Mouse (Mus musculus): Measurements from ENCODE around the gene Gm28845. TPM values are rescaled to one million over a fixed set of nuclear protein-coding genes. Genes with fewer than 3 reads are reported as not detected.

The Gm28845 gene
- polyA plus RNA-seq, 1 experiment = not detected

DNA sequence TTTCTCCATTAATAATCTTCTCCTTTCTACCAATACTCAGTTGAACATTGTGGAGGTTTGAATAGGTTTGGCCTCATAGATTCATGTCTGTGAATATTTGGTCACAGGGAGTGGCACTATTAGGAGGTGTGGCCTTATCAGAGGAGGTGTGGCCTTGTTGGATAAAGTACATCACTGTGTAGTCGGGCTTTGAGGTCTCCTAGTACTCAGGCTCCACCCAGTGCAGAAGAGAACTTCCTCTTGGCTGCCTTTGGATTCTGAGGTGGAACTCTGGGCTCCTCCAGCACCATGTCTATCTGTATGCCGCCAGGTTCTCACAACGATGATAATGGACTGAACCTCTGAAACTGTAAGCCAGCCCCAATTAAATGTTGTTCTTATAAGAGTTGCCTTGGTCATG is 22.4 kb downstream of the Gm28845 start:
- no peaks in the 10 kb centered on the region; the same call in 1 of the 2 replicates for H3K4me1 ChIP-seq (ENCODE audit: control insufficient read depth, insufficient read depth, low read length)
- 59% methylated on average over 3 of the region's 3 CpGs for WGBS
- TF ChIP-seq CTCF (IDR thresholded peaks at IDR 0.05; ENCODE audit: control insufficient read depth, insufficient read depth, low read length) (no peak), POLR2A (IDR thresholded peaks at IDR 0.05; ENCODE audit: borderline replicate concordance, control insufficient read depth, low read depth, low read length) (no peak)
- no peak overlapping the region for H3K4me3 ChIP-seq (replicated peaks; ENCODE audit: control insufficient read depth, low read depth, low read length)
- H3K27ac ChIP-seq (ENCODE audit: control insufficient read depth, insufficient read depth, low read depth, low read length, poor library complexity) = no peak overlapping the region

DNA sequence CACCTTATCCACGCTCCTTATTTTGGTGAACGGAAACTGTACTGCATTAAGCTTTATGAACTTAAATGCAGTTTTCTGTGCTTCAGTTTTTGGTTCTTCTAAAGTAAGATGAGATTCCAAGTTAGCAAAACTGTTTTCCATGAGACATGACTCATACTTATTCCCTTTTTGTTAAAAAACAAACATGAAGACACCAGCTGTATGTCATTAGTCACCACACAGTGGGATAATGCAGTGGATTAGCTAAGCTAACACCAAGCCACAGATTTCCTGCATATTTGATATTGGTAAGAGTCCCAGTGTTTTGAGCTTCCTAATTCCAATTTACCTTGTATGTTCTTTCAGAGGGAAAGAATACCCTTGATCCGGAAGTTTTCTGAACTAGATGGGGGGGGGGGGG is 27.8 kb downstream of the Gm28845 start:
- no peak overlapping the region for H3K27ac ChIP-seq (ENCODE audit: control insufficient read depth, insufficient read depth, low read depth, low read length, poor library complexity)
- 75% methylated on average over 3 of the region's 3 CpGs for WGBS
- no peak for TF ChIP-seq POLR2A (IDR thresholded peaks at IDR 0.05; ENCODE audit: borderline replicate concordance, control insufficient read depth, low read depth, low read length)

DNA sequence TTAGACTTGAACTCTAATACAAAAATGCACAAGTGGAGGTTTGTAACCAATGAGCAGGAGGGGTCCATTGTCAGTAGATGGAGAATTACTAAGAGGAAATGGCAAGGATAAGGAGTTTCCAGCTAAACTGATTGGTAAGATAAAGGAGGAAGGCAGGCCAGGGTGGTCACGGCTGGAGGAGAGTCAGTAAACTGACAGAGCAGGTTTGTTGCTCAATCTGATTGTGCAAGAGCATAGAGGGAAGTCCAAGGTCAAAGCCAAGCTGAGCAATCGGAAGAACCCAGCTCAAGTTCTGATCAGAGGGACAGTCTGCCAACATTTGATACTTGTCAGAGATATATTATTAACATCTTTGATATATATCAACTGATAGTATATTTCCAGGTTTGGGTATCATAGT is 29.0 kb downstream of the Gm28845 start:
- WGBS = 6% methylated on average over 2 of the region's 2 CpGs

More for the DNA sequence above, 27.8 kb downstream of the Gm28845 start:
- no peak overlapping the region for H3K4me3 ChIP-seq (replicated peaks; ENCODE audit: control insufficient read depth, low read depth, low read length)
- peaks cover 2% of the 10 kb centered on the region; the same call in 1 of the 2 replicates for H3K4me1 ChIP-seq (ENCODE audit: control insufficient read depth, insufficient read depth, low read length)

DNA sequence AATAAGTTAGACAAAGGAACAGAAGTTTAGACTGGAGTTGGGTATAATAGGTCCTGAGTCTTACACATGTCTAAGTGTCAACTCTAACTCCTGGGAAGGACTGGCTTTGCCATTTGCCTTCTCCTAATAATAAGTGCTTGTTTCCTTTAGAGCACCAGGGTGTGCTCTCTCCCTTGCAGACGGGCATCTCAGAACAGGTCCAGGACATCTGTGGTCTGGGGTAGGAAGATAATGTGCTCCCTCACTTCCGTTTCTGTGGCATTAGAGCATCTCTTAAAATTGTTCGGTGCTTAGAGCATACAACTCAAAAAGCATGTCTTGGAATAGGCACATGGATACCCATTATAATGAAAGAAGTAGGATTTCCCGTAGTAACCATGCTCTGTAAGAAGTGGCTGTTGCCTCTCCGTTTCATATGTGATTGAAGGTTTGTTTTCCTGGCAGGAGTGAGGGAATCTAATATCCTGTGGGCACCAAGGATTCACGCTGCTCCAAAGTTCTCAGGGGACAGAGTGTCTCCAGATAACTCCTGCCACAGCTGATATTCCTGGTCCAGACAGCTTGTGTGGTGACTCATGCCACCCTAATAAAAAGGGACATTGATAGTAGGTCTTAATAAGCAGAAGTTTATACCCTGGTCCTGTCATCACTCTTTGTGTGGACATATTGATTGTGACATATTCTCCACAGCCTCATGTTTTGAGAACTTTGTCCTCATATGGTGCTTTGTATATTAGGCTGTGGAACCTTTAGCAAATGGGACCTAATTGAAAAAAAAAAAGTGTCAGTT is 30.6 kb downstream of the Gm28845 start:
- 35% methylated on average over 6 of the region's 6 CpGs for WGBS
- peak; percentile 66 for TF ChIP-seq CTCF (IDR thresholded peaks at IDR 0.05; ENCODE audit: control insufficient read depth, insufficient read depth, low read length)
- TF ChIP-seq POLR2A (IDR thresholded peaks at IDR 0.05; ENCODE audit: borderline replicate concordance, control insufficient read depth, low read depth, low read length) = no peak
- Histone ChIP-seq H3K4me3 (replicated peaks; ENCODE audit: control insufficient read depth, low read depth, low read length) (no peak overlapping the region), H3K4me1 (ENCODE audit: control insufficient read depth, insufficient read depth, low read length) (peaks cover 2% of the 10 kb centered on the region; the same call in 1 of the 2 replicates), H3K27ac (ENCODE audit: control insufficient read depth, insufficient read depth, low read depth, low read length, poor library complexity) (peak overlapping the region; percentile 66)

More for the DNA sequence above, 29.0 kb downstream of the Gm28845 start:
- Histone ChIP-seq H3K4me3 (replicated peaks; ENCODE audit: control insufficient read depth, low read depth, low read length) (no peak overlapping the region), H3K27ac (ENCODE audit: control insufficient read depth, insufficient read depth, low read depth, low read length, poor library complexity) (no peak overlapping the region), H3K4me1 (ENCODE audit: control insufficient read depth, insufficient read depth, low read length) (peaks cover 2% of the 10 kb centered on the region; the same call in 1 of the 2 replicates)
- TF ChIP-seq POLR2A (IDR thresholded peaks at IDR 0.05; ENCODE audit: borderline replicate concordance, control insufficient read depth, low read depth, low read length) (no peak), CTCF (IDR thresholded peaks at IDR 0.05; ENCODE audit: control insufficient read depth, insufficient read depth, low read length) (no peak)

DNA sequence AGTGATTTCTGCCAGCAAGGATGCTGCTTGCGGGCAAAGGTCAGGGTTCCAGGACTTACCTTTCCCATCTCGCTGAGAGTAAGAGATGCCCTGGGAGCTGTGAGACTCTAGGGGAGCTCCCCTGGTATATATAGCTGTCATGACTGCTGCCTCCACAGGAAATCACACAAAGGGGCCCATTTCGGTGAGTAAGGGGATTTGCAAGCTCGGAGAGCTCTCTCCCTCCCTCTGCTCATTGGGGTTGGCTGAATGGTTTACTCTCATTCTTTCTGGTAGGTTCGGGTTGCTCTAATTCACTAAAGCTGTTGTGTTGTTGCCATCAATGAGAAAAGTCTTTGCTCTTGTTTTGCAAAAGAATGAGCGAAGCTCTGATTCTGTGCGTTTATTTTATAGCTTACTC is 37.2 kb downstream of the Gm28845 start, which contains the start of gene Crygb:
Gene Crygb (minus strand): TSS at position 101 of the 400 bp plus-strand sequence.
- WGBS = 52% methylated on average over 7 of the region's 7 CpGs
- no peak within 1 kb of the TSS for H3K27ac ChIP-seq (ENCODE audit: control insufficient read depth, insufficient read depth, low read depth, low read length, poor library complexity)
- TF ChIP-seq POLR2A (IDR thresholded peaks at IDR 0.05; ENCODE audit: borderline replicate concordance, control insufficient read depth, low read depth, low read length) = no peak
- TF ChIP-seq CTCF (IDR thresholded peaks at IDR 0.05; ENCODE audit: control insufficient read depth, insufficient read depth, low read length) = no peak
- H3K4me1 ChIP-seq (ENCODE audit: control insufficient read depth, insufficient read depth, low read length) = no peaks in the 10 kb centered on the region
- H3K4me3 ChIP-seq (replicated peaks; ENCODE audit: control insufficient read depth, low read depth, low read length) = no peak within 1 kb of the TSS

DNA sequence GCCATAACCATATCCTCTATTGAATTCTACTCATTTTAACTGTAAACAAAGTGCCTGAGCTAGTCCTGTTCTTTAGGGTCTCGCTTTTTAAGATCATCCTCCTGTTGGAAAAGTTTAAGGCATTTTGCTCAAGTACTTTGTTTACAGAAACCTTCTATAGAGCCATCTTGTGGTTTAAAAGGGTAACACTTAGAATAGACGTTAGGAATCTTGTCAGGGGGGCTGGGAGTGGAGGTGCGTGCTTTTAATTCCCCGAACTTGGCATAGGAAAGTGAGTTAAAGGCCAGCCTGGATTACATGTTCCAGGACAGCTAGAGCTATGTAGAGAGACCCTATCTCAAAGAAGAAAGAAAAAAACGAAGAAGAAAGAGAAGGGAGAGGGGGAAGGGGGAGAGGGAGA is 43.8 kb downstream of the Gm28845 start:
- no peak overlapping the region for H3K27ac ChIP-seq (ENCODE audit: control insufficient read depth, insufficient read depth, low read depth, low read length, poor library complexity)
- 24% methylated on average over 5 of the region's 5 CpGs for WGBS
- no peak overlapping the region for H3K4me3 ChIP-seq (replicated peaks; ENCODE audit: control insufficient read depth, low read depth, low read length)
- no peaks in the 10 kb centered on the region for H3K4me1 ChIP-seq (ENCODE audit: control insufficient read depth, insufficient read depth, low read length)
- TF ChIP-seq POLR2A (IDR thresholded peaks at IDR 0.05; ENCODE audit: borderline replicate concordance, control insufficient read depth, low read depth, low read length) (no peak), CTCF (IDR thresholded peaks at IDR 0.05; ENCODE audit: control insufficient read depth, insufficient read depth, low read length) (no peak)

DNA sequence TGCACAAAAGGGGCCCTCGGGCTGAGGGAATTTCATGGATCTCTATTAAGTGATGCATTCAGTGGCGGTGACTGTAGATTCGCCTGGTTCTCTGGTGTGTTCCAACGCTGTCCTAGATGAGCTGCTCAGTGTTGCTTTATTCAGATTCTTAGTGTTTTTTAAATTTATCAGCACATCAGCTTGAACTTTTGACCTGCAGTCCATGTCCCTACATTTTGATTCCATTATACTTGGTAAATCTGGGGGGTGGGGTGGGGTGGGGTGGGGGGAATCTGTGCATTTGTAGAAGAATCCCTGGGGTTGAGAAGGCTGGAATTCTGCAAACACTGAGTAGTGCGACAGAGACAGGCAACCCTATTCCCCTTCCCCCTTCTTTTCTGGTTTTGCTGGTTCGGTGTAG is 45.8 kb downstream of the Gm28845 start, which contains the start of gene Crygc:
Gene Crygc (minus strand): TSS at position 101 of the 400 bp plus-strand sequence.
- Histone ChIP-seq H3K4me3 (replicated peaks; ENCODE audit: control insufficient read depth, low read depth, low read length) (no peak within 1 kb of the TSS), H3K27ac (ENCODE audit: control insufficient read depth, insufficient read depth, low read depth, low read length, poor library complexity) (no peak within 1 kb of the TSS), H3K4me1 (ENCODE audit: control insufficient read depth, insufficient read depth, low read length) (no peaks in the 10 kb centered on the region)
- TF ChIP-seq CTCF (IDR thresholded peaks at IDR 0.05; ENCODE audit: control insufficient read depth, insufficient read depth, low read length) (no peak), POLR2A (IDR thresholded peaks at IDR 0.05; ENCODE audit: borderline replicate concordance, control insufficient read depth, low read depth, low read length) (no peak)
- WGBS = 76% methylated on average over 6 of the region's 6 CpGs

DNA sequence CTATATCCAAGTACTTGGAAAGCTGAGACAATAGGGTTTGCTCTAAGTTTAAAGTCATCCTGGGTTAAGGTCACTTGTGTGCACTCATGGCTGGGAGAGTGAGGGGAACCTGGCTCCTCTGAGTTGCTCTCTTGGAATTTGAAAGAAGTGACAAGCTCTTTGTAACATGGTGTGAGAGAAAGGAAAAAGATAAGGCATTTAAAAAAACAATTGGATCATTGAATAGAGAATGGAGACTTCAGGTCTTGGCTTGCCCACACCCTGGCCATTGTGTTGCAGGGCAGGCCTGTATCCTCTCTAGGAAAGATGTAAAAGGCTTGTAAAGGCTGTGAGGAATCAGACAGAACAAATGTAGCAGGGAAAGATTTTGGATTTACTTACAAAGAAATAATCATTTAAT is 51.5 kb downstream of the Gm28845 start:
- Histone ChIP-seq H3K27ac (ENCODE audit: control insufficient read depth, insufficient read depth, low read depth, low read length, poor library complexity) (no peak overlapping the region), H3K4me1 (ENCODE audit: control insufficient read depth, insufficient read depth, low read length) (no peaks in the 10 kb centered on the region), H3K4me3 (replicated peaks; ENCODE audit: control insufficient read depth, low read depth, low read length) (no peak overlapping the region)
- TF ChIP-seq POLR2A (IDR thresholded peaks at IDR 0.05; ENCODE audit: borderline replicate concordance, control insufficient read depth, low read depth, low read length) (no peak), CTCF (IDR thresholded peaks at IDR 0.05; ENCODE audit: control insufficient read depth, insufficient read depth, low read length) (no peak)
